Mouse (Mus musculus): ENCODE measurements around the gene Atxn2. TPM values are rescaled to one million over a fixed set of nuclear protein-coding genes. Genes with fewer than 3 reads are reported as not detected.
A peak's percentile ranks its signal among the peaks of the same experiment; 100 is the strongest.

Gene Atxn2
- total and polyA plus RNA-seq, 3 experiments: 7.7 to 58.4 (median 8.3) TPM

DNA sequence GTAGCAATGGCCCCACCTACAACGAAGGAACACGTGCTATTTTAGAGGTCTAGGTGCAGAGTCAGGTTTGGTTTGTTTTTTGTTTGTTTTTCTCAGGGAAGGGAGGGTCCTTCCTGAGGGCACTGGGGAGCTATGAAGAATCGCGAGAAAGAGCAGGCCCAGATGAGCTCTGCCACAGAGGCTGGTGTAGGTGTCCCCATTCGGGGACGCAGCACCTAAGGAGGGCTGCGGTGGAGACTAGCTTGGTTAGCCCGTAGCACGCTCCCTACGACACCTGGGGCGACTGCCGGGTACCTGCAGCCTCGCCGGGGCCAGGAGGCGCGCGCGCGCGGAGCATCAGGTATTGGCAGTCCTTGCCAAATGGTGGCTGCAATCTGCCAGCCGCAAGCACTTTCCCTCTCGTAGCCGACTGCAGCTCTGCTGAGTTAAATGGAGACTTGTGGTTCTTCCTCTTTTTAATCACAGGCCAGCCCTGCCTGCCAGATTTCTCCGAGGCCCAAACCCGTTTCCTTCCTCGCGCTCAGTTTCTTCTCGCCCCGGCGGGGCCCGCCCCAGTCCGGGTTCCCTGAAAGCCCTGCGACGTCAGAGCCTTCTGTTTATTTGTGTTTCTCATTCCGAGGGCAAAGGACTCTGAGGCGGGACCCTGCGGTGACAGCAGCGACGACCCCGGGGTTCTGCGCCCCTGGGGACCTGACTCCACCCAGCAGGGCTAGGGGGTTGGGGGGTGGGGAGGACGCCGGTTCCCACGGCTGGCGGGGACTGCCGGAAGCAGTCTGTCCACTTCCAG, 127.4 kb downstream of the Atxn2 start (continued):
- no peak for TF ChIP-seq E2F4 (IDR thresholded peaks at IDR 0.05; ENCODE audit: insufficient replicate concordance, low read depth, low read length)
- no peak for TF ChIP-seq PAX5 (IDR thresholded peaks at IDR 0.05; ENCODE audit: low read length)
- TF ChIP-seq JUN (IDR thresholded peaks at IDR 0.05; ENCODE audit: insufficient read depth, low read depth, low read length): peak; percentile 57; the same call in 1 of the 2 replicates
- no peak for TF ChIP-seq NELFE (IDR thresholded peaks at IDR 0.05; ENCODE audit: low read depth, low read length)
- no peak for TF ChIP-seq ZNF384 (IDR thresholded peaks at IDR 0.05; ENCODE audit: low read depth, low read length)
- peak; percentile 93; the same call in 1 of the 2 replicates for TF ChIP-seq RCOR1 (conservative IDR thresholded peaks at IDR 0.05; ENCODE audit: low read depth, low read length)
- peak; percentile 61 for TF ChIP-seq ELF1 (IDR thresholded peaks at IDR 0.05; ENCODE audit: low read depth, low read length)
- TF ChIP-seq BHLHE40 (IDR thresholded peaks at IDR 0.05; ENCODE audit: low read depth, low read length): peak; percentile 84
- TF ChIP-seq NRF1 (IDR thresholded peaks at IDR 0.05; ENCODE audit: low read depth, low read length): peak; percentile 38; the same call in 1 of the 2 replicates
- TF ChIP-seq CHD2 (IDR thresholded peaks at IDR 0.05; ENCODE audit: low read length): peak; percentile 62

DNA sequence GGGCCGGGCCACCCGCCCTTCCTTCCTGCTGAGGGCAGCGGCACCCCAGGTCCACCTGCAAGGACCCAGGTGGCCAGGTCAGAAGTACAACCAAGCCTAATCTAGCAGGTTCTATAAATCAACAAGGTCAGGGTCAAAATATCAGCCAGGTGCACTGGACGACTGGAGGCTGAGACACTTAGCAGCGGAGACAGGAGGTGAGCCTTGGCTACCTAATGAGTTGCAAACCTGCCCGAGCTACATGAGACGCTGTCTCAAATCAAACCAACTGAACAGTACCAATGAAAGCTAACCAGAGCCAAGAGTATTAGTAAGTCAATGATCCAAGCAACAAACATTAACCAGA, 128.0 kb downstream of the Atxn2 start:
- in situ Hi-C loops (cut with MboI; ENCODE audit: low pct_ligation_motif_present, low pct_unique_long_range_greater_than_20kb, low sequenced_read_pairs) (no loop called here), dilution Hi-C loops (cut with MboI; ENCODE audit: extremely low pct_ligation_motif_present, extremely low pct_unique_long_range_greater_than_20kb, low sequenced_read_pairs) (no loop called here)
- no peak for DNase-seq (ENCODE audit: extremely low read depth)
- Histone ChIP-seq H3K9ac (ENCODE audit: insufficient read depth, low read depth) (peak overlapping the region; percentile 92; the same call in 1 of the 2 replicates), H3K4me1 (ENCODE audit: control insufficient read depth in 1 of 2, insufficient read depth in 2 of 2) (peaks cover 10 to 32% of the 10 kb centered on the region in 2 experiments), H3K27ac (ENCODE audit: insufficient read depth, low read depth) (peak overlapping the region; percentile 25; the same call in 1 of the 2 replicates), H3K27me3 (replicated peaks) (peaks cover 9% of the 10 kb centered on the region), H3K9me3 (replicated peaks; ENCODE audit: low read length) (peaks cover 8% of the 10 kb centered on the region), H3K36me3 (replicated peaks in 1 of 2; ENCODE audit: control insufficient read depth in 1 of 2, insufficient read depth in 1 of 2, low read length in 1 of 2) (no peaks in the 10 kb centered on the region), H3K4me3 (replicated peaks in 1 of 3; ENCODE audit: low read depth in 2 of 3, low read length in 2 of 3, poor library complexity in 1 of 3) (peak overlapping the region in 2 of 3 experiments; percentile 51 to 53), H3K4me2 (ENCODE audit: insufficient read depth, low read depth, poor library complexity, severe bottlenecking) (peak overlapping the region; percentile 82), H3K79me2 (replicated peaks; ENCODE audit: control insufficient read depth, extremely low read depth, insufficient read depth, poor library complexity, severe bottlenecking) (peaks cover 17% of the 10 kb centered on the region)
- TF ChIP-seq KAT2A (IDR thresholded peaks at IDR 0.05; ENCODE audit: insufficient replicate concordance, low read length) (no peak; the same call in 1 of the 2 replicates), CHD2 (IDR thresholded peaks at IDR 0.05; ENCODE audit: low read length) (no peak), RCOR1 (conservative IDR thresholded peaks at IDR 0.05; ENCODE audit: low read depth, low read length) (no peak), ZMIZ1 (IDR thresholded peaks at IDR 0.05; ENCODE audit: low read depth, low read length) (no peak), CHD1 (IDR thresholded peaks at IDR 0.05; ENCODE audit: low read depth, low read length) (no peak)

DNA sequence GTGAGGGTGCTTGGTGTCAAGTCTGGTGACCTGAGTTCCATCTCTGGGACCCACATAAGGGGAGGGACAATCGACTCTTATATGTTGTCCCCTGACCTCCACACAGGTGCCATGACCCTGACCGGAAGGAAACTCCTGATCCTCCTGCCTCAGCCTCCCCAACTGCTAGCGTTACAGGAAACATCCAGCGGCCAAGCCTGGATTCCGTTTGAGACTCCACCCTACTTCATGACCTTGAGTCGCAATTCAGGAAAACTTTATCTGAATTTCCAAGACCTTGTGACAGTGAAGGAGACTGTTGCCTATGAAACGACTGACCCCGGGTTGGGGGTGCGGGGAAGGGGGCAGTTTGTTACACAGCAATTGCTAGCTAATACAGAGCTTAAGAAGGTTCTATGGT, 130.4 kb downstream of the Atxn2 start:
- TF ChIP-seq ELF1 (IDR thresholded peaks at IDR 0.05; ENCODE audit: low read depth, low read length) (no peak), CTCF (conservative IDR thresholded peaks at IDR 0.05 in 1 of 2, IDR thresholded peaks at IDR 0.05 in 1 of 2; ENCODE audit: low read depth in 2 of 2, low read length in 2 of 2) (no peak), ZNF384 (IDR thresholded peaks at IDR 0.05; ENCODE audit: low read depth, low read length) (no peak), TBP (conservative IDR thresholded peaks at IDR 0.05; ENCODE audit: low read depth, low read length) (no peak), ETS1 (conservative IDR thresholded peaks at IDR 0.05; ENCODE audit: low read depth, low read length) (no peak), USF1 (IDR thresholded peaks at IDR 0.05; ENCODE audit: low read depth, low read length) (no peak)
- in situ Hi-C loops (cut with MboI; ENCODE audit: low pct_ligation_motif_present, low pct_unique_long_range_greater_than_20kb, low sequenced_read_pairs): no loop called here
- H3K27ac ChIP-seq (ENCODE audit: insufficient read depth, low read depth): no peak overlapping the region
- no peak overlapping the region for H3K9ac ChIP-seq (ENCODE audit: insufficient read depth, low read depth)
- H3K4me2 ChIP-seq (ENCODE audit: insufficient read depth, low read depth, poor library complexity, severe bottlenecking): no peak overlapping the region
- dilution Hi-C loops (cut with MboI; ENCODE audit: extremely low pct_ligation_motif_present, extremely low pct_unique_long_range_greater_than_20kb, low sequenced_read_pairs): no loop called here
- peaks cover 8% of the 10 kb centered on the region for H3K9me3 ChIP-seq (replicated peaks; ENCODE audit: low read length)
- peaks cover 13 to 38% of the 10 kb centered on the region in 2 experiments for H3K4me1 ChIP-seq (ENCODE audit: control insufficient read depth in 1 of 2, insufficient read depth in 2 of 2)
- H3K4me3 ChIP-seq (replicated peaks in 1 of 3; ENCODE audit: low read depth in 2 of 3, low read length in 2 of 3, poor library complexity in 1 of 3): no peak overlapping the region
- no peaks in the 10 kb centered on the region for H3K36me3 ChIP-seq (replicated peaks in 1 of 2; ENCODE audit: control insufficient read depth in 1 of 2, insufficient read depth in 1 of 2, low read length in 1 of 2)
- DNase-seq (ENCODE audit: extremely low read depth): no peak
- H3K79me2 ChIP-seq (replicated peaks; ENCODE audit: control insufficient read depth, extremely low read depth, insufficient read depth, poor library complexity, severe bottlenecking): no peaks in the 10 kb centered on the region
- H3K27me3 ChIP-seq (replicated peaks): peaks cover 25% of the 10 kb centered on the region

Measured in CH12.LX (cell line).